Mouse (Mus musculus) neural tube, embryonic 14.5 days (tissue): ENCODE data around the gene Gcn1l1. TPM values are rescaled to one million over a fixed set of nuclear protein-coding genes. Genes with fewer than 3 reads are reported as not detected.

Experiments used
- ATAC-seq: fragments of 200-750 bp; cut with Nextera tagmentation; 2 replicates; pipeline ENCODE4 v1.8.0; 2017; ENCODE audit warnings: low read depth, mild to moderate bottlenecking, moderate TSS enrichment, moderate library complexity
- H3K27ac ChIP-seq: fragments of 300-500 bp; sonication (generic); 2 replicates; pipeline ENCODE4 v1.5.1; 2014; ENCODE audit warnings: low read depth, mild to moderate bottlenecking, control low read depth, low read length, moderate library complexity, mixed read lengths
- H3K27me3 ChIP-seq: fragments of 300-500 bp; sonication (generic); 2 replicates; pipeline ENCODE4 v1.6.1; 2014; ENCODE audit warnings: low read length; ENCODE audit not compliant: control insufficient read depth, insufficient read depth
- H3K36me3 ChIP-seq: fragments of 300-500 bp; sonication (generic); 2 replicates; pipeline ENCODE4 v1.6.1; 2014; ENCODE audit warnings: low read length, mixed read lengths; ENCODE audit not compliant: control insufficient read depth, insufficient read depth
- H3K4me1 ChIP-seq: fragments of 300-500 bp; sonication (generic); 2 replicates; pipeline ENCODE4 v1.6.1; 2014; ENCODE audit warnings: low read length; ENCODE audit not compliant: control insufficient read depth, insufficient read depth
- H3K4me2 ChIP-seq: fragments of 300-500 bp; sonication (generic); 2 replicates; pipeline ENCODE4 v1.6.1; 2014; ENCODE audit warnings: mild to moderate bottlenecking, low read depth, low read length, control low read depth
- H3K4me3 ChIP-seq: fragments of 300-500 bp; sonication (generic); 2 replicates; pipeline ENCODE4 v1.5.1; 2014; ENCODE audit warnings: low read depth, low read length, control low read depth, mixed read lengths
- H3K9ac ChIP-seq: fragments of 300-500 bp; sonication (generic); replicated peaks from 2 replicates; pipeline ENCODE4 v1.6.1; 2014; ENCODE audit warnings: low read depth, mild to moderate bottlenecking, control low read depth, low read length, mixed read lengths
- H3K9me3 ChIP-seq: fragments of 300-500 bp; sonication (generic); 2 replicates; pipeline ENCODE4 v1.6.1; 2016; ENCODE audit warnings: low read length; ENCODE audit not compliant: control insufficient read depth
- WGBS: fragments of 180-500 bp; shearing (Covaris S2); extraction: QIAGEN DNeasy Blood & Tissue Kit; methylation state at CpG from one replicate; pipeline ENCODE4 v1.1.7; 2014; 5-methylcytosine and 5-hydroxymethylcytosine counted together
- polyA plus RNA-seq: library from polyadenylated mRNA; unstranded; fragments of >200 nt; fragmentation: Nextera tagmentation; extraction: Ambion mirVana; gene quantifications from 2 replicates; pipeline ENCODE4 v1.2.1, GENCODE M21; 2014

Gene Gcn1l1
- polyA plus RNA-seq, 1 experiment from 2014 or later = 45.2 TPM

DNA sequence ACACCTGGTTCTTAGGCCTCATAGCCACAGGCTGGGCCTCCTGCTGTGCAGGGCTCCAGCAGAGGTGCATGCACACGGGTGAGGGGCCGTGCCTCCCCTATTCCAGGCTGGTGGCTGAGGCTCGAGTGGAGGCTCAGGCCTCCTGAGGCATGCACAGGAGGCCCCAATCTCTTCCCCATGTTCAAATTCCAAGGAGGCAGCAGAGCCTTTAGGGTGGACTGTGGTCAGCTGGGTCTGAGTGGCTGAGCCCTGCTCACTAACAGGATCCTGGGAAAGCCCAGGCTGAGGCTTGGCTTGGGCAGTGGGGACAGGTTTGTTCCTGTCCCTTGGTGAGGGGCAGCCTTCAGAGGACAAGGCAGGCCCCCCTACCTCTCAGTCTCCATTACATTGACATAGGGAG lies 83.8 kb downstream of the Gcn1l1 start:
- H3K36me3 ChIP-seq = peaks cover 40% of the 10 kb centered on the region
- WGBS = 65% methylated on average over 3 of the region's 3 CpGs

GRCm38 (mm10) chr5:115649699-115650098 lies 84.6 kb downstream of the Gcn1l1 start:
- no peaks in the 10 kb centered on the region for H3K9me3 ChIP-seq
- ATAC-seq = no peak
- no peak overlapping the region for H3K27ac ChIP-seq
- H3K4me3 ChIP-seq = no peak overlapping the region
- WGBS = 91% methylated on average over 8 of the region's 8 CpGs
- peaks cover 33% of the 10 kb centered on the region for H3K36me3 ChIP-seq
- H3K4me2 ChIP-seq = no peak overlapping the region
- no peaks in the 10 kb centered on the region for H3K27me3 ChIP-seq
- H3K4me1 ChIP-seq = peaks cover 8% of the 10 kb centered on the region
- no peak overlapping the region for H3K9ac ChIP-seq

More for the DNA sequence above, 83.8 kb downstream of the Gcn1l1 start:
- H3K9me3 ChIP-seq = no peaks in the 10 kb centered on the region
- no peak overlapping the region for H3K9ac ChIP-seq
- ATAC-seq = no peak
- H3K27me3 ChIP-seq = no peaks in the 10 kb centered on the region
- peaks cover 8% of the 10 kb centered on the region for H3K4me1 ChIP-seq
- no peak overlapping the region for H3K4me2 ChIP-seq
- H3K4me3 ChIP-seq = no peak overlapping the region
- no peak overlapping the region for H3K27ac ChIP-seq

DNA sequence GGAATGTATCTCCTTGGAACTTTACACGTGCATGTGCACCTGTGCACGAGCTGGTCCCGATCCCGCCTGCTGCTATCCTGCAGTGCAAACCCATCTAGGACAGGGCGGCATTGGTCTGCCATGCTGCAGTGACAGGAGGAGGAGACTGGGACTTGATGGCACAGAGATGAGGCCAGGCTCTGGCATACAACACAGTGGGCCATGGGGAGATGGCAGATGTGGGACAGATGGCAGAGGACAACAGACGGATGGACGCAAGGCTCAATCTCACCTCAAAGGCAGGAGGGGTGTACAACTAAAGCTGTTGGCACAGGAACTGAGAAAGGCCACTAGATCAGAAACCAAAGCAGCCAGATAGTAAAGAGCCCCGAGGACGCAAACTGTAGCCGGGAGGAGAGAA lies 85.8 kb downstream of the Gcn1l1 start:
- Histone ChIP-seq H3K36me3 (peaks cover 23% of the 10 kb centered on the region), H3K27ac (no peak overlapping the region), H3K4me3 (no peak overlapping the region), H3K9me3 (no peaks in the 10 kb centered on the region), H3K4me1 (peaks cover 8% of the 10 kb centered on the region), H3K4me2 (no peak overlapping the region), H3K9ac (no peak overlapping the region), H3K27me3 (no peaks in the 10 kb centered on the region)
- no peak for ATAC-seq
- WGBS = 92% methylated on average over 10 of the region's 10 CpGs

DNA sequence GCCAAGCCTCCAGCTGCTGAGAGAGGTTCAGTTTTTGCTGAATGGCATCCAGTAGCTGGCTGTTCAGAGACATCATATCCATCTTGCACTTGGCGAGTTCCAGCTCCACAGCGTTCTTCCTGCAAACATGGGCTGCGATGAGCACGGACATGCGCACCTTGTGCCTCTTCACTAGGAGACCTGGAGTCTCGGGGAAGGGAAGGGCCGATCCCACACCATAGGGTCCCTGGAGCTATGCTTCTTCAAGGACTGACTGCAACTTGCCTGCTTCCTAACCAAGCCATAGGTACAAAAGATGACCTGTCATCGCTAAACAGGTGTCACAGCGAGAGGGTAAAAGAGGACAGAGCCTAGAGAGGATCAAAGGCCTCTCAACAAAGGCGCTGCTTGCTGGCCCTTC lies 86.8 kb downstream of the Gcn1l1 start:
- WGBS = 90% methylated on average over 10 of the region's 10 CpGs
- Histone ChIP-seq H3K9me3 (no peaks in the 10 kb centered on the region), H3K4me3 (no peak overlapping the region), H3K27ac (no peak overlapping the region), H3K9ac (no peak overlapping the region), H3K4me2 (0 out of 2 replicates have a peak overlapping the region, but pooled peaks have one; percentile 69), H3K4me1 (peaks cover 8% of the 10 kb centered on the region), H3K36me3 (peaks cover 13% of the 10 kb centered on the region), H3K27me3 (no peaks in the 10 kb centered on the region)
- no peak for ATAC-seq

DNA sequence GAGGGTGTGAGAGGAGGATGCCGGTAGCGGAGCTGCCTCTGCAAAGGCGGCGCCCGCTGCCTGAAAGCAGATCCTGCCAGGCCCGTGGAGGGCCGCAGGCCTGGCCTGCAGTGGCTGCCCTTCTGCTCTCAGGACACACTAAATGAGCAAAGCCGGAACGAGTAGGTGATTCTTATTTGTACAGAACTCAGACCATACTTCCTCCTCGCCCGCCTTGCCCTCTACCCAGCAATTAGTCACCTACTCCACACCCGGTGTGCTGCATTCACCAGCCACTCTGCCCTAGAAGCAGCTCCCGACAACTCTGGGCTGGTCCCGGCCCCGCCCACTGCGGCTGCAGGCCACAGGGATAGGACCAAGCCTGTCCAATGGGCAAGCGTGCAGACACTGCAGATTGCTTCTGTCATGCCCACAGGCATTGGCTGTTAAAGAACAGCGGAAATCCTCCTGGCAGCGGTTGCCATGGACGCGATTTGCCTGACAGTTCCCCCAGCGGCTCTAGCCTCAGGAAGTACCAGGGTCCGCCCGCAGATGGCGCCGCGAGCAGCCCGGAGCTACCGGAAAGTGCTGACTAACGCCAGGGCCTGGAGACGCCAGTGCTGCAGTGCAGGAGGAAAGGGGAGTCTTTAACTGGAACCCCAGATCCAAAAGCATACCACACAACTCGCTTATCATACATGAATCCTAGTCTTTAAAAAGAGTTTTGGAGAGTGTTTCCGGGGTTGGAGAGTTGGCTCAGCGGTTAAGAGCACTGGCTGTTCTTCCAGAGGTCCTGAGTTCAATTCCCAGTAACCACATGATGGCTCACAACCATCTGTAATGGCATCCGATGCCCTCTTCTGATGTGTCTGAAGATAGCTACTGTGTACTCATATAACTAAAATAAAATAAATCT lies 87.9 kb downstream of the Gcn1l1 start:
- ATAC-seq = peak; percentile 100
- no peaks in the 10 kb centered on the region for H3K9me3 ChIP-seq
- peaks cover 11% of the 10 kb centered on the region for H3K36me3 ChIP-seq
- peak overlapping the region; percentile 73; the same call in 1 of the 2 replicates for H3K27ac ChIP-seq
- peak overlapping the region; percentile 32 for H3K4me3 ChIP-seq
- H3K4me2 ChIP-seq = peak overlapping the region; percentile 69
- H3K4me1 ChIP-seq = peaks cover 8% of the 10 kb centered on the region
- 3% methylated on average over 35 of the region's 35 CpGs for WGBS
- peak overlapping the region; percentile 51 for H3K9ac ChIP-seq
- H3K27me3 ChIP-seq = no peaks in the 10 kb centered on the region

DNA sequence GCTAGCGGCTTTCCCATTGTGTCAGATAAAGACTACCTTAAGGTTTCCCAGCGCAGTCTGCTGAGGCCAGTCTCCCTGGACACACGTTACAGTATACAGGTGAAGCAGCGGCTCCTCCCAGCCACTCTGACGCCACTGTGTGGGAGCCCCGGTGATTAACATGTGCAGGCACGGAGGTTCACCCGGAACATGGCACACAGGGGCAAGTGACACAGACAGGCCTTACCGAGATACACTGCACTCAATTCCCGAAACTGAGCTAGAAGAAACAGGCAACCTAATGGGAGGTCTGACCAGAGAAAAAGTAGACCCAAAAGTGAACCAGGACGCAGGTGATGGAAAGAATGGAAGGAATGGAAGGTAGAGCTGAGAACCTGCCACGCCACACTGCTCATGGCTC lies 88.7 kb downstream of the Gcn1l1 start:
- H3K4me2 ChIP-seq = no peak overlapping the region
- no peaks in the 10 kb centered on the region for H3K9me3 ChIP-seq
- H3K27ac ChIP-seq = no peak overlapping the region
- no peak overlapping the region for H3K4me3 ChIP-seq
- H3K4me1 ChIP-seq = peaks cover 8% of the 10 kb centered on the region
- H3K36me3 ChIP-seq = peaks cover 9% of the 10 kb centered on the region
- H3K9ac ChIP-seq = no peak overlapping the region
- WGBS = 90% methylated on average over 12 of the region's 12 CpGs
- no peak for ATAC-seq
- no peaks in the 10 kb centered on the region for H3K27me3 ChIP-seq

DNA sequence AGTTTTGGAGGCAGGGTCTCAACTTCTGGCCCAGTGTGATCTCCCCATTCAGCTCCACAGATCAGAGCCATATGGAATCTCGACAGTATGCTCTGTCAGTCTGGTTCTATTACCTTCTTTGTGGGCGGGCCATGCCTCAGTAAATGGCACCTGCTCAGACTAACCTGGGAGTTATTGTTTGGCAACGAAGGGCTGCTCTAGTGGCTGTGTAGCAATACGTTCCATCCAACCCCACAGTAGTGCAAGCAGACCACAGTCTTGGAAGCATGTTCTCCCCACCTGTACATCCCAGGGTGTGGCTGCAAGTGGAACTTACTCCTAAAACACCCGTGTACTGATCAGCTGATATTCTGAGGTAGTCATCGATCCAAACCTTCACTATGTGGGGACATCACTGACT lies 91.6 kb downstream of the Gcn1l1 start:
- H3K4me2 ChIP-seq = no peak overlapping the region
- H3K4me3 ChIP-seq = no peak overlapping the region
- 0 out of 2 replicates have a peak, but pooled peaks cover 3% of the 10 kb centered on the region for H3K36me3 ChIP-seq
- no peaks in the 10 kb centered on the region for H3K9me3 ChIP-seq
- no peak for ATAC-seq
- H3K27me3 ChIP-seq = no peaks in the 10 kb centered on the region
- WGBS = 75% methylated on average over 6 of the region's 6 CpGs
- no peak overlapping the region for H3K9ac ChIP-seq
- H3K27ac ChIP-seq = no peak overlapping the region
- H3K4me1 ChIP-seq = peaks cover 7% of the 10 kb centered on the region

GRCm38 (mm10) chr5:115657234-115657633 lies 92.2 kb downstream of the Gcn1l1 start:
- H3K4me2 ChIP-seq = no peak overlapping the region
- H3K27ac ChIP-seq = no peak overlapping the region
- ATAC-seq = no peak
- H3K27me3 ChIP-seq = no peaks in the 10 kb centered on the region
- no peaks in the 10 kb centered on the region for H3K9me3 ChIP-seq
- peaks cover 2% of the 10 kb centered on the region for H3K4me1 ChIP-seq
- H3K4me3 ChIP-seq = no peak overlapping the region
- 80% methylated on average over 1 of the region's 1 CpGs for WGBS
- H3K36me3 ChIP-seq = 0 out of 2 replicates have a peak, but pooled peaks cover 3% of the 10 kb centered on the region
- H3K9ac ChIP-seq = no peak overlapping the region

- Histone ChIP-seq H3K27me3 (no peaks in the 10 kb centered on the region), H3K36me3 (0 out of 2 replicates have a peak, but pooled peaks cover 3% of the 10 kb centered on the region), H3K9ac (no peak overlapping the region), H3K27ac (no peak overlapping the region), H3K4me1 (no peaks in the 10 kb centered on the region), H3K9me3 (no peaks in the 10 kb centered on the region), H3K4me2 (no peak overlapping the region), H3K4me3 (no peak overlapping the region)
- WGBS = 82% methylated on average over 6 of the region's 6 CpGs
- no peak for ATAC-seq
These were observed 93.3 kb downstream of the Gcn1l1 start for GRCm38 (mm10) chr5:115658352-115658751.
